Mouse (Mus musculus) R1 (cell line): ENCODE measurements at regions not wholly inside any gene's neighbourhood (a gene's known extent, or its start where the extent isn't known, plus 50 kb on each side); places are given as distances from the start of the nearest gene placed in this dataset.

Experiments
- DNase-seq: peaks from one replicate; pipeline ENCODE4 v3.0.0-alpha.2; 2018; ENCODE audit warnings: low read depth, low spot score

DNA sequence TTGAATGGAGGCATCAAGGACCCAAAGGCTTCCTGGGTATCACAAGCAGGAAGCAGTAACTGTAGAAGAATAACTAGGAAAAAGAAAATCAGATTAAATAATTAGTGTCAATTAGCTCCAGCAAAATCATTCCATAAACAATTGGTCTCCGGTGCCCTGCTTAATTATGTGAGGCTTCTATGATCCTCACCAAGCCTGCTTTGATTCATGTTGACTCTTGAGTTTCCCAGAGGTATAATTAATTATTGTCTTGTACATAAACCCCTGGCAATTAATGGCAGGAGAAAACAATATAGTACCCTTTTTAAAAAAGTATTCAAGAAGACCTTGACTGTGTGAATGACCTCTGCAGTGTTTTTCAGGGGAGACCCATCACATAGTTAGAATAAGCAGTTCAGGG, 61.5 kb upstream of the Sp8 start:
- DNase-seq, result no peak

DNA sequence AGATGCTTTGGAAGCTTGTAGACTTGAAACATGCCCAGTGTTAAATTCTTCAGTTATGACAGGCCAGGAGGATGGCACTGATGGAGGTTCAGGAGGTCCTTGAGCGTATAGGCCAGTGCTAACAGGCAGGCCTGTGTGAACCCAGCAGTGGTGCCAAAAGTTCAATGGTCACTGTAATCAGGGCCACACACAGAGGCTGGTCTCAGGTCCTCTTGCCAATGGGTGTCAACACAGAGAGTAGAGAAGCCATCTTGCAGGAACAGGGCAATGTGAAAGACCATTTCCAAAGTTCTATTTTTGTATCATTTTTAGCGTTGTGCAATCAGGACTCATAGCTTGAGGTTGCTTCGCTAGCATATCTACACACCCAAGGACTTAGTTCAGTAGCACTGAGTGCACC, 64.2 kb upstream of the Sp8 start:
- no peak for DNase-seq

DNA sequence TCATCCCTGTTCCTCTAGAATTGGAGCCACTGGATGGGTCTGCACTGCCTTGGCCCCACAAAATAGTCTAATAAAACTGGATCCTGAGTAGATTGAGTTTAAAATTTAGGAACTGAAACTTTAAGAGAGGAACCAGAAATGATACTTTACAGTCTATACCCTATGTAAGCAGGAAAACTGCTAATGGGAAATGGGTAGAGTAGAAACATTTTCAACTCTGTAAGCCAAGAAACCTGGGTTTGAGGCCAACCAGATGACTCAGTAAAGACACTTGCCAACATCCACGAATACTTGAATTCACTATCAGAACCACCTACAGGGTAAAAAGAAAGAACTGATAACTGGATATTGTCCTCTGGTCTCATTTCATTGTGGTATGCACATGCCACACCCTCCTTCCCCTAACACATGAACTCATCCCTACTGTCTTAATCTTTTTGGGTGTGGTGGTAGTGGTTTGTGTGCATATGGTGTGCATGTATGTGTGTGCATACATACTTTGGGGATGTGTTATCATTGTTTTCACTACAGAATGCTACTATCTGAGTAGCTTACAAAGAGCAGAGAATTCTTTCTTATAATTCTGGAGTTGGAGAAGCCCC, 70.6 kb upstream of the Sp8 start:
- DNase-seq, result no peak

DNA sequence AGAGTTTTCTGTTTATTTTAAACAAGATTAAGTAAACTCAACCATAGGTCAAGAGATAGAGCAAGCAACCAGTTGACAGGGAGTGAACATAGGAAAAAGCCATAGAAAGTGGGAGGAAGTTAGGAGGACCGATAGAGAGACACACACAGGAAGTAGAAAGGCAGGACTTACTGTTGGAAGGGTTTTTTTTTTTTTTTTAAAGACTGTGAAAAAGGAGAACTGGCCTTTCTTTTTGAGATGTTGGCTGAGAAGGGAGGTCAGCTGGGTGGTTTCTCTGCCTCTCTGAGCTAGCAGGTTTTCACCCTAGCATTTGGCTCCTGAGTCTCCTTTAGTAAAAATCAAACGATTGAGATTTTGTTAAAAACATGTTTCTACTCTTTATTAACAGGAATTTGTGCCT, 73.3 kb upstream of the Sp8 start:
- no peak for DNase-seq

DNA sequence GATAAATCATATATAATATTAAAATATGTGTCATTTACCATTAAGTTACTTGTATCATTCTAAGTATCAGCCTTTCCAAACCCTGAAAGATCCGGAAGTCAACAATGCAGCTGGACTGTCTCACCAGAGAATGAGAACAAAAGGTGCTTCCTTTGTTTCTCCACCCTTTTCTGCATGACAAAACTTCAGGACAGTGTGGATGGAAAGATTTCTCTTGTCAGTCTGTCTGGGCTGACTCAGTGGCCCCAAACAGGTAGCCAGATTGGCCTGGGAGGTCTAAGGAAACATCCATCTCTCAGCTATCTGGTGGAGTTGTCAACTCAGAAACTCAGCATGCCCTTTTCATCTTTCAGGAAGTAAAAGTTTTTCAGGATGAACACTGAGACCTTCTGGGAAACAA, 79.7 kb upstream of the Sp8 start:
- peak; percentile 83 for DNase-seq

DNA sequence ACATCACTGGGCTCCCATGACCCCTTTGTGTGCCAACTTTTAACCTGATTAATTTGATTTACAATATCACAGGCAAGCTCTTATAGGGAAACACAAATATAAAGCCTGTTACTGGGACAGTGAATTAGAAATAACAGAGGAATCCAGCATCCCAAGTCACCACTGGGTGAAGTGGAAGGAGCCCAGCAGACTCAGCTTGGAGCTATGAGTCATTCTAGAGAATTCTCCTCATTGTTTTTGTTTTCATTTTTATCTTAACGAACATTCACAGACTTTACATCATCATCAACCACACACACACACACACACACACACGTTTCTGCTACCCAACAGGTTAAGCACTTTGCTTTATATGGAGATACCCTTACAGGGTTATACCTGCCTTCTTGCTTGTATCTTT, 92.1 kb upstream of the Sp8 start:
- no peak for DNase-seq

DNA sequence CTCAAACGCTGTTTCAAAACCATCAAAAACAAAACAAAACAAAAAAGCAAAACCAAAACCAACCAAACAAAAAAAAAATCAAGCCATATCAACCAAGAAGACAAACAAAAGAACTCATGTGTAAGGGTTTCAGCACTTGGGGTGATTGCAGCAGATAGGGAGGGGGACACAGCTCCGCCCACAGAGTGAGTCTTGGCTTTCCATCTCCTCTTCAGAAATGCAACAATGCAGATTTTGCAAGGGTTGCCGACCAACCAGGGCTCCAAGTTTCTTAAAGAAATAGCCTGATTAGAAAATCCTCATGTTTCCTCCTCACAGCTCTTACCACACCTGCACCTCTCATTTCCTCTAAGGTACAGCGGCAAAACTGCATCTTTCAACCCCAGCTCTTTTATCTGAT, 107.0 kb upstream of the Sp8 start:
- no peak for DNase-seq

DNA sequence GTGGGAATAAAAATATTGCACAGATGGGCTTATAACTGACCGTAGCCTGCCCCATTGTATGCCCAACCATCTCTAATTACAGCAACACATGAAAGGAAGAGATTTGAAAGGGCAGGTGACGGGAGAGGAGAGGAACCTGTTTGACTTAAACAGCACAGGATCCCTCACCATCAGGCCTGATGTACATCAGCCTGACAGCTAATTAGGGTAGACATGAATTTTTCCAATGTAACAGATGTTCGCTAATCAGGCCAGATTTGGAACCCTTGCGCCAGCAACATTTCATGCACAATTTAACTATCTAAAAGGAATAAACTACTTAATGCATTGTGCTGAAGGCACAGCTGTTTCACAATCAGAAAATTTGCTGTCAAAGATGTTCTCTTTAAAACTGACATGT, 120.2 kb upstream of the Sp8 start:
- no peak for DNase-seq

DNA sequence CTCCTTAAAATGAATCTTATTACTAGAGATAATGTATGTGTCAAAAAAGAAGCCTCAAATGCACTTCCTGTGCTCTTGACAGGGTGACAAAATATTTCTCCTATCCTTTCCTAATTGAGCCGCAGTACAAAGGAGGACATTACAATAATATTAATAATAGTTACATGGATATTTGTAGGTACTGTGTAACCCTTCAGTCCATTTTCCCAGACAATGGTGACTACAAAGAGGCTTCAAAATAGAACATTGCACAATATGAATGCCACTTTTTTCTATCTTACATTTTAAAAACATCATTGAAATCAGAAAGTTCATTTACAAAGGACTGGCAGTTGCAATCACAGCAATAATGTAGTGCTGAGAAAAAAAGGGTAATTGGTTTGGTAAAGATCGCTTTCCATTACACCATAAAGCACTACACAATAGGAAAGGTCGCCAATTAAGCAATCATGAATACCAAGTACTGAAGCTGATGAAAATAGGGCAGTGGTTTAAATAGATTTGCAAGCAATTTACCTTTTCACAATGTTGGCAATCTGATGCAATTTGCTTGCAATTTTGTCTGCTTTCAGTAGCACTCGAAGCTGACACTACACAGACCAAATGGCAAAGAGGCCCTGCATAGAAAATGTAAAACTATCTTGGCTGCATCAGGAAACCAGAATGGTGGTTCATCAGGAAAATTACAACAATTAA, 126.1 kb upstream of the Sp8 start:
- DNase-seq, result no peak

DNA sequence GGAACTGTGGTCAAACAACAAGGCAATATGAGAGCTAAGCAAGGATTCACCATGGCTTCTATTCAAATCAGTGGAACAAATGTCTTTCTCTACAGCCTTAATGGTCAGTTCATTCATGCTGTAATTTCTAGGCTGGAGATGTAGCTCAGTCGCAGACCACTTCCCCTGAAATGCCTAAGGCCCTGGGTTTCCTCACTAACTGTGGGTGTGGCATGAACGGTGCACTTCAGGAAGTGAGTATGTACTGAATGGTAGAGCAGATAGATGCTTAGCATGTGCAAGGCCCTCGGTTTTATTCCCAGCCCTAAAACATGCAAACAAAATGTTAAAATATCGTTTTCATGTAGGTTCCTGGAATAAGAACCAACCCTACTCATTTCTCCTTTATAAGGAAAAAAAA, 129.3 kb upstream of the Sp8 start:
- no peak for DNase-seq

DNA sequence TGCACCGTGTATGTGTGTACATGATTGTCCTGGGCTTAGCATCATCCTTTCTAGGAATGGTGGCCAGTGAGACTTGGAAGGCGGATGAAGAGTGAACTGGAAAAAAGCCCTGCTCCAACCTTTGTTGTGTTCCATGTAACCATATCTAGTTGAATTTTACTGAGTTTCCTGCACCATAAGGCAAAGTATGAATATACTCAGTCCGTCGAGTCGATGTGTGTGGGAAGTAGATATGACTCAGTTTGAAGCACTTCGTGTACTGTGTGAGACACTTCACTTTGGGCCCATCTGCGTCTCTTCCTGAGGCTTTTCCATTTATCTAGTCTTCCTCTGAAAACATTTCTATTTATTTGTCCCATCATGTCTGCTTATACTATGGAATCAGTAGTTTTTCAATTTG, 139.5 kb upstream of the Sp8 start:
- DNase-seq, result no peak

DNA sequence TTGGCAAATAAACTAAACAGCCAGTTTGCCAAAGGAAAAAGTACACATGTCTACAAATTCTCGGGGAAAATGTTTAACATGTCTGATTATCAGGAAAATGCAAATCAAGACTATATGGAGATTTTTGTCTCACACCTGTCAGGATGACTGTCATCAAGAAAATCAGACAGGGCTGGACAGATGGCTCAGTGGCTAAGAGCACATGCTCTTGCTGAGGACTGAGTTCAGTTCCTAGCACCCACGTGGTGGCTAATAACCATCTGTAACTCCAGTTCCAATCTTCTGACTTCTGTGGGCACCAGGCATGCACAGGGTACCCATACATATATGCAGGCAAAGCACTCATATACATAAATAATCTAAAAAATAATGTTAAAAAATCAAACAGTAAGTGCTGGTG, 141.3 kb upstream of the Sp8 start:
- DNase-seq, result no peak

DNA sequence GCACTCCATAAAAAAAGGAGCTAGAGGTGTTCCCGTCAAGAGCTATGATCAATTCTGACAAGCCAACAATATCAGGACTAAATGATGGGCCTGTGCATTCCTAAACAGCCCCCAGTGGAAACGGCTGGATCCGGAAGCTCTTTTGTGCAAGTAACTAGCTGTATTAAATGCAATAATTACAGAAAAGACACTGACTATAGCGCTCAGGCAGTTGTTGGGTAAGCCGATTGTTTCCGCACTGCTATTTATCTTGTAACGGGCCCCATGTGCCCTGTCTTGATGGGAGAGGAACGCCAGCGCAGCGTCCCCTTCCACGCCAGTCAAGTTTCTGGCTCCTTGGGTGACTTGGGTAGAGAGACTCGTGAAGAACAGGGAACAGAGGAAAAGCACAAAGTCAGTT, 142.4 kb upstream of the Sp8 start:
- DNase-seq, result no peak

DNA sequence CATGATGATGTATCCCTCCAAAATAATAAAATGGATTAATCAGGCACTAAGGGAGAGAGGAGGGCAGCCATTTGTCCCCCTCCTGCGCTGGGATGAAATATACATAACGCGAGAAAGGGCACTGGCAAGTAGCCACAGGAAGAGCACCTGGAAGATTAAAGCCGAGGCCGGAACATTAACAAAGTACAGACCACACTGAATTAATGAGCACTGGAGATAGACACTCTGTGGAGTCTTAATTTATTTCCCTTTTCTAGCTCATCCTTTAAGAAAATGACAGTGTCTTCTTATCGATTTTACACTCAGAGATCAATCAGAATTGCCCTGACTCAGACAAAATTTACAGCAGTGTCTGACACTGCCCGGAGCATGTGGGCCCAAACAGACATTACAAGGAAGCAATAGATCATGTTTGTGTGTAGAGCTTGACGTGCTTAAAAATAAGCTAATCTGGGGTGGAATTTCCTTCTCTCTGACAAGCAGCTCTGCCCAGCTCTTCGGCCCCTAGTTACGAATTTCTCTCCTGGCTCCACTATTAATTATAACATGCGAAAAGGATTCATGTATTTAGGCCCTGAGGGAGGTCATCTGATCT, 143.0 kb upstream of the Sp8 start:
- no peak for DNase-seq

DNA sequence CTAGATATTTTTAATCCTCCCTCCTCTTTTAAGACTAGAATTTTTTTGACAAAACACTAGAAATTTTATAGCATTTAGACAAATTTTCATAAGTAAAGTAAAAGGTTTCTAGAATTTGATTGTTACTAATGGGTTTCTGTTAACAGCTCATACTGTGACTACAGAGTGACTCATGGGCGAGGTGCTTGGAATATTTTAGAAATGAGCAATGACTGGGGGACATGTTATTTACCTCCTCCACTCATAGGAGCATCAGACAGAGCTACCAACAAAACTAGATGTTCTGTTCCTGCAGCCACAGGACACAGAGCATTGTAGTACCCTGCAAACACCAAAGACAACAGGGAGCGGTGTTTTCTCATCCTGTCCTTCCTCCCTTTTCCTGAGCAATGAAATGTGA, 144.3 kb upstream of the Sp8 start:
- DNase-seq, result no peak

DNA sequence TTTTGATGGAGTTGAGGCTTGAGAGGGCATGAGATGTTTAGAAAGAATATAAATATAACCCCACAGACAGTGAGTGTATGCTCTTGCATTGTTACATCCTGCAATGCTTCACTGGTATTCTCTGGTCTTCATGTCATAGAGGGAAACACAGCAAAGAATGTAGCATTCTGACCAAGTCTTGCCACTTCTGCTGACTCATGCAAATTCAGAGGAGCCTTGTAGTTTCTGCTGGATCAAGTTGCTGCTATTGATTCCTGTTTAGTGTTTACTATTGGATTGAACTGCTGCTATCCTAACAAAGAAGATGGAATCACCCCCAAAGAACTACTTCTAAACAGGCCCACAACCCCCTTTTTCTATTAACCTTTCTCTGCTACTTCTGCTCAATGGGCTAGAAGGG, 148.0 kb upstream of the Sp8 start:
- no peak for DNase-seq

DNA sequence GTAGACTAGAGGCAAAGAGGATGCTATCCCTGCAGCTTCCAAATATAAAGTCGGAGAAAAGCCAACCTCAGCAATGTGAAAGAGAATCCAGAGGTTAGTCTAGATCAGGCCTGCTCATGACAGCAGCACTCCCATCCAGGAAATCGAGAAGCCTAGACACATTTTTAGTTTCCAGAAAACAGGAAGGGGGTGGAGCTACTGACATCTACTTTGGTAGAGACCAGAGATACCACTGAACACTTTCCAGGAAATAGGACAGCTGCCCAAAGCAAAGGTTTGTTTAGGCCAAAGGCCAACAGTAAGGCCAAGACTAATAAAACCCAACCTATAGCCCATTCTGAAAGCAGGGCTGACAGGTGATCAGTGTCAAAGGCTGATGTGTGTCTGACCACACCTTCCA, 151.4 kb upstream of the Sp8 start:
- no peak for DNase-seq

DNA sequence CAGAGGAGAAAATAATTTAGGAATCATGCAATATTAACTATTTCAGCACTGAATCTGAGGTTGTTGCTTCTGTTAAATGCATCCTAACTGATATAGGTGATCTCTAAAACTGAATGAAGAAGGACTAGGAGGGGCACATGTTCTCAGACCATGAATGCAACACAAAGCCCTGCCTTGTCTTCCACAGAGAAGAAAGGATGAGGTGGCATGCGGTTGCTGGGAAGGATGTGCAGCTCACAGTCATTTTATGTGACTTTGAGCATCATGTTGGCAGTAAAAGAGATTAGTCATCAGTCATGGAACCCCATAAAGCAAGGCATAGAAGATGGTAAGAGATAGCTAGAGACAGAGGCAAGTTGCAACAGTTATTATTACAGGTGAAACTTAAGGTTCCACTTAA, 163.2 kb upstream of the Sp8 start:
- no peak for DNase-seq

DNA sequence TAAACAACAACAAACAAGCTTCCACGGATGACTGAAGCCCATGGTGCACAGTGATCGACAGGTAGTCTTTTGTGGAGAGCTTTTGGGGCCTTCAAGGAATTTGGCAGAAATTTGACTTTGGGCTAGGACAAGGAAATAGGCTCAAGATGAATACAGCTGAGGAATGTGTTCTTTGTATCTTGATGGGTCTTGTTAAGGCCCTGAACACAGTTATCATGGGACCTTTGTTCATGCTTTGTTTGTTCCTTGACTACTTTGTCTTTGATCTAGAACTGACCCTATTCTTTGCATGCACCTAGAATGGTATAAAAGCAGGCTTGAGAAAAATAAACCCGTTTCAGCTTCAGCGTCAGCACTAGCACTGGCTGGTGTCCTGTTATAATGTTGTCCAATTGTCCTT, 168.1 kb upstream of the Sp8 start:
- DNase-seq, result peak; percentile 31

DNA sequence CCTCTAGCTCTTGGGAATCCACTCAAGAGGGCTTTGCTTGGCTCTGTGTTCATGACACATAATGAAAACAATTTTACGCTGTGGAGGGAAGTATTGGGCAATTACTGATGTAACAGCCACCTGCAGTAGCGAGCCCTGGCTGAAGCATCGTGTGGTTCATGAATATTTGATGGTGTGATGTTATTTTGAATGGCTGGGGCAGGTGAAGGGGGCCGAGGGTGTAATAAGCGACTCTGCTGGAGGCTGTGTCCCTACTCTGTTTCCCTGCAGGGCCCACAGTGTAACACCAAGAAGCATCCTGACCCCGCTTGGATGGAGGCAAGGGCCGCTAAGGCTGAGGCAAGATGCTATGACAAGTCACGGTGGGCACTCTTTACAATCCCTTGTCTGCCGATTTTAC, 184.6 kb upstream of the Sp8 start:
- no peak for DNase-seq

DNA sequence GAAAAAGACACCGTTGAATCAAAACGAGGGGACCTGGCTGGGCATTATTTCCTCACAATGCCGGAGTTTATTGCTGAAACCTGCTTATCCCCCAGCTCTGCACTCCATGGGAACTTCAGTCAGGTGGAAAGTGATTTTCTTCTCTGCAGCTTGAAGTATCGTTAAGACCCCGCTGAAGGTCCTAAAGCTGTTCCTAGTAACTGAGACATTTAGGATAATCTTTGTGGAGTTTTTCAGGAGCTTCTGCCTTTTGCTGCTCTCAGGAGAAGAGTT, 185.0 kb upstream of the Sp8 start:
- no peak for DNase-seq

DNA sequence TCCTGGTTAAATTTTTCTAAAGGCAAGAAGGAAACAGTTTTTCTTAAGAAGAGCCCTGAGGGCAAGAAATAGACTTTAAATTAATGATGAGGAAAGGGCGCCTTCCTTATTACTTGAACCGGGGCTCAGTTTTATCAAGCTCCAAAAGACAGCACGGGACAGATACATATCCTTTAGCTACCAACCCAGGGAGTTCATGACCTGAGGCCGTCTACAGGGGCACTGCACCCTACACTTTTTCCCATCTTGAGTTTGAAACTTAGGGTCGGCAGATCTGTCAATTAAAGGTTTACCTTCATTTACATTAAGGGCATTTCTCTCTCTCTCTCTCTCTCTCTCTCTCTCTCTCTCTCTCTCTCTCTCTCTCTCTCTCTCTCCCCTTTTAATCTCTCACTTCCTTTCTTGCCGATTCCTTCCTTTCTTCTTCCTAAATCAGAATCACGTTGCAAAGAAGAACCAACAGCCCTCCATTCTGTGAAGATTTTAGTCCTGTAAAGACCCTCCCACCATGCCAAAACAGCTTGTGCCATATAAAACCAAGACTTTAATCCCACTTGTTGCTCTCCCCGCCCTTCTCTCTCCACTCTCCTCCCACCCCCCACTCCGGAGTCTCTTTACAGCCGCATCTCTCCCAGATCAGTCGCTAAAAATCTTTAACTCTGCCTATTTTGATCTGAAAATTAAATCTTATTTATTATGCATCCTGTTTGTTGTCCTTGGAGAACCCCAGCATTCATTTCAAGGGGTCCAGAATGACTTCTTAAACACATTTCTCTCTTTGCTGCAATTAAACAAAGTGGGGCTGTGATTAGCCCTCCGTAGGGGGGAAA, 185.5 kb upstream of the Sp8 start:
- DNase-seq, result no peak
